Mouse (Mus musculus) bone marrow macrophage, adult 2 months (primary cell): ENCODE measurements around the gene Ccdc88c.

Experiments used
- CTCF ChIP-seq: IDR thresholded peaks from 2 replicates; pipeline ENCODE4 v1.5.1; 2012; ENCODE audit warnings: low read depth, mild to moderate bottlenecking, low read length, moderate library complexity
- POLR2A ChIP-seq: IDR thresholded peaks from 2 replicates; pipeline ENCODE4 v1.6.1; 2012; ENCODE audit warnings: mild to moderate bottlenecking, low read depth, low read length, borderline replicate concordance

DNA sequence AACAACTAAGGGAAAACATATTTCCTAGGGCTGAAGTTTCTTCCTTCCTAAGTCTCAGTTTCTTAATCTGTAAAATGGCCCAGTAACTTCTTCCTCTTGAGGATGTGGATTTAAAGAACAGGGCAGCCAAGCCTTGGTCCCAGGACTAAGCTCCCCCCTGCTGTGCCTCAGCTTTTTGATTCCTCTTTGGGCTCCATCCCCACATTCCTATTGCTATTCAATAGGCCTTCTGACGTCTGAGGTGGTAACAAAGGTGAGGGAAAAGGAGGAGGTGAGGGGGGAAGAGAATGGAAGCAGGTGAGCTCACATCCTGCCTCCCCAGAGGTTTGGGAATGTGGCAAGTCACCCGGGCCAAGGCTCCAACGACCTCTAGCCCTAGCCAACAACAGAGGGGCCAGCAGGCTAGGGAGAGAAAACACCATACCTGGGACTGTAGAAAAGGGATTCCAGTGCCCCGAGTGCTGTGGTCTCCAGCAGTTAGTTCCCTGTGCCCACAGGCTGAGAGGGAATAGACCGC is 12.4 kb downstream of the Ccdc88c start:
- no peak for TF ChIP-seq POLR2A
- no peak for TF ChIP-seq CTCF
